Mouse (Mus musculus): ENCODE results near the gene Car11.

The Car11 gene

DNA sequence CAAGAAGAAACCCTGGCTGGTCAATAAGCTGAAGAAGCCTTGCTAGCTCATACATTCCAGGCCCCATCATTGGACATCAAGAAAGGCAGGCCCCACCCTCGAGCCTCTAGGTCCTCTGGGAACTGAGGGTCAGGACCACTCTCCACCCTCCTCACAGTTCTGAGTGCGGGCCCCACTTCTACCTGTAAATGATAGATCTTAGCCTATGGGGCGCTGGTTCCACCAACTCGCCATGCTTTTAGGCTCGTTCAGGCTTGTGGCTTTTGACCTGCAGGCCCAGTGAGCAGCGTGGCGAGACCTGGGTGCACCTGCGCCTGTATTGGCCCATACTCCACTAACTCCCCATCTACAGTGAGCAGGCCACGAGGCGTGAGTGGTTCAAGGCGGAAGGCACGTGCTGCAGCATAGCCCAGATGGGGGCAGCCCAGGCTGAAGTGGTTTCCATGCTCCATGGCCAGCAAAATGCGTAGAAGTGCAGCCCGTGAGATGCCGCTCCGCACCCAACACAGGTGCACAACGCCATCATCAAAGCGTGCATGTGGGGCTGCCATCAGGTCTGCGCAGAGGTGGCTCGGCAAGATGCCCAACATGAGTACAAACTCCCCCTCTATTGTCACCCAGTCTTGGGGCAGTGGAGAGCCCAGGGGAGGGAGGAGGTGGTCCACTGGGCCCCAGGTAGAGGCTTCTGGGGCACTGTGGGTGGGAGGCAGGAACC lies 11.0 kb downstream of the Car11 start:
- no peak for DNase-seq (ENCODE audit: low read depth, low spot score)

DNA sequence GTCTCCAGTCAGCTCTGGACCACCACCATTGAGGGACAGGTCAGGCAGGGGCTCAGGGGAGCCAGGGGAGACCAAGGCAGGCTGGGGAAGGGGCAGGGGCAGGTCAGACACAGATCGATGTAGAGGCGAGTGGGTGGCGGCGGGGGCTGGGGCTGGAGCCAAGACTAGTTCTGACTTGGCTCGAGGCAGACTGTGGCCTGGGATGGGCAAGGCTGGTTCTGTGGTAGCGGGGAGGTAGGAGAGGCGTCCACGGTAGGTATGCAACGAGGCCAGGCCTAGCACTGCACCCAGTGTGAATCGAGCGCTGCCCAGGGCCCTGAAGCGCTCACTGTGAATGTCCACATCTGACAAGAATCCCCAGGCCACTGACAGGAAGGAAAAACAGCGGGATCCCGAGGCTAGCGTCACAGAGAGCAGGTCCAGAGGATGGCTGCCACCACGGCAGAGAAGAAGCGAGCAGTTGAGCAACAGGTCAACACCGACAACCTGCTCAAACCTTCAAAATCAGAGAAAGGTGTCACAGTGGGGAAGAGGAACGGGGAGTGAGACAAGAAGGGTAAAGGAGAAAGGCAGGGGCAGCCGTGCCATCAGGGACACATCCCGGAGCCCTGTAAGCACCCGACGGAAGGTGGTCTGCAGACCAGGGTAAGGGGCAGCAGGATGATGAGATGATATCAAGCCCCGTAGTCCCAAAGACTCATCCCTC lies 11.8 kb downstream of the Car11 start:
- DNase-seq (ENCODE audit: low read depth, low spot score): no peak

DNA sequence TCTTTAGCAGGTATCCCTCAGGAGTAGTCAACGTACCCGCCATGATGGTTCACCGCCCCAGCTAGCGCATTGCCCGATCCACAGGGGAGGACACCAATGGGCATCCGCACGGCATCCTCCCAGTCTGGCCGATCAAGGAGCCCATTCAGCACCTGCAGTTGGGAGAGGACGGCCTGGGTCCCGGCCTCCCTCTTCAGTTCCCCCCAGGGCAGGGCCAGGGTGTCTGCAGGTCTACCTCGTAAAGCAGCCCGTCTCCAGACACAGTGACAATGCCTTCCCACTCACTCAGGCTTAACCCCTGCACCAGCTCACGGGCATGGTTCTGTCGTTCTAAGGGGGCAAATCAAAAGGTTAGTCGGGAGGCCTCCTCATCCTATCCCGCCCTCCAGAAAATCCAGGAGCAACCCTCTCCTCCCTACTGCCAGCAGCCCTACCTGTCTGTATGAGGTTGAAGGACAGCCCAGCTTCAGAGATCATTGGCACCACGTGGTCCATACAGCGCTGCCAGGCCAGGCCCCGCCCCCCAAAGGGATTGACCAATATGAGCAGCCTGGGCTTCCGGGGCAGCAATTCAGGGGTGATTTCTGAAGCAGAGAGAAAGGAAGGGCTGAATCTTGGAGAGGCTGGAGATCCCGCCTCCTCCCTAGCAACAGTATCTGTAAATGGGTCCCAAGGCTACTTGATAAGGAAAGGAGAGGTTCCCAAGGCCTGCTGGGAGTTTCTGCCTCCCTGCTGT lies 12.5 kb downstream of the Car11 start:
- no peak for DNase-seq (ENCODE audit: low read depth, low spot score)

DNA sequence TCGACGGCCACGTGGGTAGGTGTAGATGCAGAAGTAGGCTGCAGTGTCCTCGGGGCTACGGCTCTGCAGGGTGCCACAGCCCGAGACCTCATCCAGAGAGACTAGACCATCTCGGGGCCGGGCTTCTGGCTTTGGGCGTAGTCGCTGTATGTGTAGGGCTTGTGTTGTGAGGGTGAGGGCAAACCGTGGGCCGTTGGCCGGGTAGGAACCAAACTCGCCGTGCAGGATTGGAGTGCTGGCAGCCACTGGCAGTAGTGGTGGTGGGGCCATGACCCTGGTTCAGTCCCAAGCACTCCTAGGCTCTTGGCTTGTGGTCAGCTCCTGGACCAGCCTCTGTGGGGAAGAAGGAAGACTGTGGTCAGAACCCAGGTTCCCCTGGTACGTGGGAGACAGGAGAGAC lies 13.8 kb downstream of the Car11 start:
- DNase-seq (ENCODE audit: low read depth, low spot score): no peak

DNA sequence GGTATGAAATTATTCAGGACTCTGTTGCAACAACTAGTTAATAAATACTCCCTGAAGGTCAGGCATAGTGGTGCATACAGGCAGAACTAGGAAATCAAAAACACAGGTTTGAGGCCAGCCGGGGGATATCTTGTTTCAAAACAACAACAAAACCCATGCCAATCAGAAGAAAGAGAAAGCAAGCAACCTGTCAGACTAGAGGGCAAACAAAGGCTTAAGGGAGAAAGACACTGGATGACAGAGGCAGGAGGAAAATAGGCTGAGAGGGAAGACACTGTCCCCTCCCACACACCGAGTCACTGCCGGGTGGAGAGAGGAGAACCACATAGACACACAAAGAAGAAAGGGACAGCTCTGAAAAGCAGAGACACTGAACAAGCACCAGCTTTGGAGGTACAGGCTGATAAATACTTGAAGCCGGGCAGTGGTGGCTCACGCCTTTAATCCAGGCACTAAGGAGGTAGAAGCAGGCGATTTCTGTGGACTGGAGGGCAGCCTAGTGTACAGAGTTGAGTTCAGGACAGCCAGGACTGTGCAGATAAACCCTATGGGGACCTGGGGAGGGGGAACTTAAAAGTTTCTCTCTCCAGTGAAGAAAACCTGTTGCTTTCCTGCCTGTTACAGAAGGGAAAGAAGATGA lies 14.4 kb downstream of the Car11 start:
- no peak for DNase-seq (ENCODE audit: low read depth, low spot score)

DNA sequence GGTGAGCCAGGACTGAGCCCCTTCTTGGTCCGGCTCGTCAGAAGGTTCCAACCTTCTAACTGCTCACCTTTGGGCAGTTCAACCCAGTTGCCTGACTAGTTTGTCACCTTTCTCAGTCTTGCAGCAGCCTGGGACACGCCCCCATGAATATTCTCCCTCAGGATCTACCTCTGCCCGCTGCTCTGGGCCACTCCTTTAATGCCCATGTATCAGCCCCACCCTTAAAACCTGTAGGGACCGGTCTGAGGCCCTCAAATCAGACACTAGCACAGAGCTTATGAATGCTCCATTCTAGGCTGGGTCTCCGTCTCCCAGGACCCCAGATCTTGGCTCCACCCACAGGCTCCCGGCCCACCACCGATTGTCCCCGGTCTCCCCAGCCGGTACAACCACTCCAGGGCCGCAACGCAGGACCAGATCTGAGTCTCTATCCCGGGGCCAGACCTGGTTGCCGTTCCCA lies 15.0 kb downstream of the Car11 start:
- no peak for DNase-seq (ENCODE audit: low read depth, low spot score)

DNA sequence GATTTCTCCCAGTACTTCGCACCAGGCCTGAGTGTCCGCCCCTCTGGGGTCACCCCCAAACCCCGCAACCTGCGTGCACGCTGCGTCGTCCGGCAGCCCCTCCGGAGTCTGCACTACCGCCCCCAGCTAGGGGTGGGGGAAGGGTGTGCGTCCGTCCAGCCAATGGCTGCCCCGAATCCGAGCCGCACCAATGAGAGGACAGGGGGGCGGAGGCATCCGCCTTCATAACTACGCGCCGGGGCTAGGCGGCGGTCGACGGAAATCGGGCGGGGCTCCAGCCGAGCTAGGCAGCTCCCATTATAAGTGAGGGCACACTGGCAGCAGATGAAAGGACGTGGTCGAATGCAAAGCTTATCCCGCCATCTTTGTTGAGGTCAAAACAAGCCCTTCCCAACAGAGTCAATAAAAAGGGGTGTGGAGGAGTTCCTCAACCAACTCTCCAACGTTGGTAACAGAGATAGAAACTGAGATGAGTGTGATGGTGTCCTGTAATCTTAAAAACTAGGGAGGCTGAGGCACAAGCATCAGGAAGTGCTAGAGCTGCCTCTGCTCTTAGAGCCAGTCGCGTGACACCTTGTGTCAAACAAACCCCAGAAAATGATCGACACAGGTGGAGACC lies 15.6 kb downstream of the Car11 start, which contains the start of gene Rpl18:
Gene Rpl18, plus strand, starts transcription at position 368 of the 619 bp plus-strand sequence.
- peak; percentile 92 for DNase-seq (ENCODE audit: low read depth, low spot score)

DNA sequence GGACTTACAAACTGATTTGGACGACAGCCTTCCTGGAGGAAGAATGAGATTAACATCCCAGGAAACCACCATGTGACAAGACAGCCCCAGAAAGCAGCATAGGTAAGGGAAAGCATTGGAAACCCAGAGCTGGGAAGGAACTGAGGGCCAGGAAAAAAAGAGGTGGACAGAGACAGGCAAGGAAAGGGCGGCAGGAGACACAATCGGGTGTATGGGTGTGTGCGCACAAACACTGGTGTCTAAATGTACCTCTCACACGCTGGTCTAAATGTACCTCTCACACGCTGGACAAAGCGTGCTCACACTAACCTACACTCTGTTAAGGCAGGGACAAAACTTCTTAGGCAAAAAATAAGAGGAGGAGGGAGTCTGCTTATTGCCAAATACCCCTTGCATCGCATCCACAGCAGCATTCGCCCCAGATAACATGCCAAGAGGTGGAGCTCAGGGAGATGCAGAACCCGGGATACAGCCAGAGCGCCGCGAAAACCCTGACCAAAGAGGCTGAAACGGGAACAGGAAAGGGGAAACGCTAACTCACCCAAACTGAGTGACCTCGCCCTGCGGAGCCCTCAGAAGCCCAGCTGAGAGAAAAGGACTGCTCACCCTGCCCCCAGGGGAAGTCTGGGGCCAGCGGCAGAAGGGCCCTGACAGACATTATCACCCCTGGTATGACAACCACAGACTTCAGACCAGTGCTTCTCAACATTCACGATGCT lies 16.3 kb downstream of the Car11 start:
- DNase-seq (ENCODE audit: low read depth, low spot score): no peak

DNA sequence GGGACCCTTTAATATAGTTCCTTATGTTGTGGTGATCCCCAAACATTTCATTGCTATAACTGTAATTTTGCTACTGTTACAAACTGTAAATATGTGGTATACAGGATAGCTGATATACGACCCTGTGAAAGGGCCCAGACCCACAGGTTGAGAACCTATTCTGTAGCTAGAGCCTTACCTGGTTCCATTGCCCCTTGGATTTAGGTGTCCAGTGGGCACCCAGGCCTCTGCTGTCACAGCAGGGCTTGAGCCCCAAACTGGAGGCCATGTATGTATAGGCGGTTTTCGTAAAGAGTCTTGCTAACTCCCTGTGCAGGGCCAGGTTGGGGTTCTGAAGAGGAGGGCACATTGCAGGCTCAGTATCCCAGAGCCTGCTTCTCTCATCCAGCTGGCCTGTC lies 16.8 kb downstream of the Car11 start:
- DNase-seq (ENCODE audit: low read depth, low spot score): no peak

DNA sequence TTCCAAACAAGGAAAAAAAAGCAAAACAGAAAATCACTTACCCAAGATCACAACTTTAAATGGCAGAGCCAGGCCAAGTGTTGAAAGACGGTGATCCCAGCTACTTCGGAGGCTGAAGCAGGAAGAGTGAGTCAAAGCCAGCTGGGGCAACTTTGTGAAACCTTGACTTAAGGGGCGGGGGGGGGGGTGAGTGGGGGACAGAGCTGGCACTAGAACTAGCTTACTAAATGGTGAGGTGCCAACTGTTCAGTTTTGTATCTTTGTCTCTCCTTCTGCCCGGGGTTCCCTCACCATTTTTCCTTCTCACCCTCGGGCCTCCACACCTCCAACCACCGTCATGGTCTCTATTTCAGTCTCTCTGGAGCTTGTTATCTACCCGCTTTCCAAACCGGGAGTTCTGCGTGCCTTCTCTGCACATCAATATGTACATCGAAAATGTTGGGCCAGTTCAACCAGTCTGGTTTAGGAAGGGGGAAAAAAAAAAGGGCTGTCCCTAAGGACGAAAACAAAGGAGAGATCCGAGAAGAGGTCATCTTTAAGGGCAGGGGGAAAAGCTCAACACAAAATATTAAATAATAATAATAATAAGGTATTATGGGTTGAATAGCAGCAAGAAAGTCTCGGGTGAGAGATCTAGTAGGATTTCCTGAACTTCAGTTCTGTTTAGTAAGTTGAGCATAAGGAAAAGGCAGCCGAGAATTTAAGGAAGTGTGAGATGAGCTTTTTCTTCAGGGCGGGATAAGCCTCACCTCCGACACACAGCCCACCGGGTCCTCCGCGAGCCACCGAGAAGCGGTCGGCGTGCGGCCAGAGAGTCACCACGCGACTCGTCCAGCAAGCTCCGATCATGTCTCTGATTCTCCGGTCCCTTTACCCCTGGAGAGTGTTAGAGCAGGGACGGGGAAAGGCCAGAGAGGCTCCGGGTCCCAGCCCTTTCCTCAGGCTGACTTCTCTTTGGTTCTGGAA lies 17.6 kb downstream of the Car11 start:
- no peak for DNase-seq (ENCODE audit: low read depth, low spot score)

DNA sequence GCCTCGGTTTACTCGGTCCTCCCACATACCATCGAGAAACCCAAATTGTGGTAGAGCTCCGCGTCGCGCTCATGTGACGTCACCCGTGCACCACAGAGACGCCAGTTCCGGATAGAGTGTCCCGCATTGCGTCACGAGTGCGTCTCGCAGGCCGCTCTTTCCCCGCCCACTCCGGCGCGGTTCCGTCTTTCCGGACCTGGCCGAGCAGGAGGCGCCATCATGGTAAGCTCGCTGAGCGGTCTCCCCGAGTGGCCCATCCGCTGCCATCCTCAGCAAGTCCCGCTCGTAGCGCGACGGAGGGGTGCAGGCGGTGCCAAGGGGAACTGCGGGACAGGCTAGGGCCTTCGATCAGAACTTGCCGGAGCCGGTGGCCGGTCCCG lies 18.3 kb downstream of the Car11 start, which contains the start of gene Sphk2:
Gene Sphk2, minus strand, starts transcription at position 85 of the 380 bp plus-strand sequence.
- DNase-seq (ENCODE audit: low read depth, low spot score): peak; percentile 95

DNA sequence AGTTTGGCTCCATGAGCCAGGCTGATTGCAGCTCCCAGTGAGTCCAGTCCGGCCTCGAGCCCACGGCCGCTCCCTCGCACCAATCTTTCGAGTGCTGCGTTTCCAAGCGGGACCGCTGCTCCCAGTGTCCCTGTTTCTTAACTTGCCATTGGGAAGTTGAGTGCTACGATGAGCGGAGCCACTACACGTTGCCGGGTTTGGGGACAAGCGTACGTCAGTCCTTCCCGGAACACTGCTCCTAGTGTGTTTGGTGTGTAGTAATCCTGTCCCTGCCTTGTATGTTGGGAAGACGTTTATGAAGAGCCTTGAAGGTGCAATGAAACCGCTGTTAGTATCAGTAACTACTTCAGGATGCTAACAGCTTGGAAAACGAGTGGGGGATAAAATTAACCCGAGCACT lies 18.7 kb downstream of the Car11 start:
- no peak for DNase-seq (ENCODE audit: low read depth, low spot score)

DNA sequence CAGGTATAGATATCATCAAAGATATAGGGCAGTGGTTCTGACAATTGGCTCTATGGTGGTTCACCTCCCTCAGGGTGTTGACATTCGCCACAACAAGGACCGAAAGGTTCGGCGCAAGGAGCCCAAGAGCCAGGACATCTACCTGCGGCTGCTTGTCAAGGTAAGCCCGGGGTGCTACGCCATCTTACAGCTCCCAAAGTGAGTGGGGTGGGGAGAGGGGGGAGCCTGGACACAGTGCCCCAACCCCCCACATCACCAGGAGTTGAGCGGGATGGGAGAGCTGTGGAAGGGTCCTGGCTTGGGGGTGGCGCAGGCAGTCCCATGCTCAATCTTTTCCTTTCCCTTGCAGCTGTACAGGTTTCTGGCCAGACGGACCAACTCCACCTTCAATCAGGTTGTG lies 19.5 kb downstream of the Car11 start:
- DNase-seq (ENCODE audit: low read depth, low spot score): no peak

DNA sequence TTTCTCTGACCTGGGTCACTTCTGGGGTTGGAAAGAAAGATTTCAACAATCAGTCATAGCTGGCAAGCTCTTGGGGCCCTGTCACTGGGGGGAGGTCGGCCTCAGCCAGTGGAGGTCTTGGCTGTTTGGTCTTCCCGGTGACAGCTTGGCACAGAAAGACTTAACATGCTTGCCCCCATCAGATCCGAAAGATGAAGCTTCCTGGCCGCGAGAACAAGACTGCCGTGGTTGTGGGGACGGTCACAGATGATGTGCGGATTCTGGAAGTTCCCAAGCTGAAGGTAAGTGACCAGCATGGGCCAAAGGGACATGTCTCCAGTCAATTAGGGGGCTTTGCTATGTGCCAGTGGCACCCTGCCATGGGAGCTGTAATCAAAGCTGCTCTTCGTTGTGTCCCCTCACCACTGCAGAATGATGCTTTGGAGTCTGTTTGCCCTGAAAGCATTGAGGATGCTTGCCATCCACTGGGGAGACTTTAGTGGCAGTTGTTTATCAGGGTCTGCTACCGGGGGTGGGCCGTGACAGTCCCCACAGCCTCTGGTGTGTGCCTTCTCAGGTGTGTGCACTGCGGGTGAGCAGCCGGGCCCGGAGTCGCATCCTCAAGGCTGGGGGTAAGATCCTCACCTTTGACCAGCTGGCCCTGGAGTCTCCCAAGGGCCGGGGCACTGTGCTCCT lies 20.2 kb downstream of the Car11 start:
- DNase-seq (ENCODE audit: low read depth, low spot score): no peak

DNA sequence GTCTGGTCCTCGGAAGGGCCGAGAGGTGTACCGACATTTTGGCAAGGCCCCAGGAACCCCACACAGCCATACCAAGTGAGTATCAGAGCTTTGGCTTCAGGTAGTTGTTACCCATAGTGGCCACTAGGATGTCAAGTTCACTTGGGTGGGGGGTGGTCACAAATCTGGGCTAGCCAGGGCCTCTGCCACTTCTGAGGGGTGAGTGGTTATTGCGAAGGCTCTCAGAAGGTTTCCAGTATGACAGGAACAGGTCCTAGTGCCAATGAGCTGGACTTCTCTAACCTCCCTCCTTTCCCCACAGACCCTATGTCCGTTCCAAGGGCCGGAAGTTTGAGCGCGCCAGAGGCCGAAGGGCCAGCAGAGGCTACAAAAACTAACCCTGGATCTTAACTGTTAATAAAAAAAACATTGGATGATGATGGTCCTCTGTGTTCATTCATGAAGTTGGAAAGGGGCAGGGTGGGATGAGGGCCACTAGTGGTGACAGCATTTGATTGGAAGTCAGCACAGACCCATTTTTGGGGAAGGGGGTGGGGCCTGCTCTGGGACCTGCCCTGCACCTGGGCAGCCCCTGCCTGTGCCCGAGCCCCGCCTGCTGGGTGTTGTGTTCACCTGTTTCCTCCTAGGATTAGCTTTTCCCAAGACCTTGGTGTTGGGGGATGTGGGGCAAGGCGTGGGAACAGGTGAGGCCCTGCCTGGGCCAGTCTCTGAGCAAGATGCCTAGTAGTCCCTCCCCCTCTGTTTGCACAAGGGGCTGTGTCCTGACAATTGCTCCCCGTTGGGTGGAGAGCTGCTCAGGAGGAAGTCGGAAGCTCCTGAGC lies 21.0 kb downstream of the Car11 start, which contains the start of gene Fam83e:
Gene Fam83e, plus strand, starts transcription at position 800 of the 821 bp plus-strand sequence.
- no peak for DNase-seq (ENCODE audit: low read depth, low spot score)

DNA sequence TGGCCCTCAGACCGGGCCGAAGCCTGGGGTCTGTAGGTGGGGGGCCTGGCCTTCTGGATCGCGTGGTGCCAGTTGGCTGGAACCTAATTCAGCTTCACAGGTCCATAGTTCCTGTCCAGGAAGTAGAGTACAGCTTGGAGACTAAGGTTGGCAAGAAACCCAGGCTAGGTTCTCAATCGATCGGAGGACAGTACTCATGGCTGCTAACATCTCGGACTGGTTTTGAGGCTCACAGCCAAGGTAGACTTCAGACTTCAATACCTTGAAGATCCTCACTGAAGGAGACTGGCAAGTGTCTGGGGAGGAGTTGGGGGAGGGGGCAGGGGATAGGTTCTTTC lies 21.6 kb downstream of the Car11 start:
- DNase-seq (ENCODE audit: low read depth, low spot score): no peak

DNA sequence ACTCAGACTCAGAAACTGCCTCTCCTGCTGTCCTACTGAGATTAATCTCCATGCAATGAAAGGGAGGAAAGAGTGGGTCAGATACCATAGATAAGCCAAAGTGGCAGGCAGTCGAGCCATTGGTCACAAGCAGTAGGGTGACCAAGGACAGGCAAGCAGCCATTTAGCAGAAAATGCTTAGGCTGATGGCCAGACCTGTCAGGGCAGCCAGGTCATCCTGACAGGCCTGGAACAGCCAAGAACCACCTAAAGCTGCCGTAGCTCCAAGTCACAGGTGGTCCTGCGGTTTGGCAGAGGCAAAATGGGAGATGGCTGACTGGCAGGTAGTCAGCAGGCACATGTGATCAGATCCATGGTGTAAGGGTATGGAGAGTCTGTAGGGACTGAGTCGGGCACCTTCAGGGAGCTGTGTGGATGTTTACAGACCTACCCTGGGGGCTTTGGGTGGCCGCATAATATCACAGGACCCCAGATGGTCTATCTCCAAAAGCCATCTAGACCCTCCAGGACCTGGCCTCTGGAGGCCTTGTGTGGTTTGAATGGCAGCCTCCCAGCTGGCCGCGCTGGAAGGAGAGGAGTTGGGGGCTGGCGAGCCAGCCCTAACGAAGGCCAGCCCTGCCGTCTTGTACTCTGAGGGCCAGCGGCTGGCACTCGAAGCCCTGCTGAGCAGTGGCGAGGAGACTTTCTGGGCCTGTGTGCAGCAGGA lies 22.2 kb downstream of the Car11 start:
- no peak for DNase-seq (ENCODE audit: low read depth, low spot score)

DNA sequence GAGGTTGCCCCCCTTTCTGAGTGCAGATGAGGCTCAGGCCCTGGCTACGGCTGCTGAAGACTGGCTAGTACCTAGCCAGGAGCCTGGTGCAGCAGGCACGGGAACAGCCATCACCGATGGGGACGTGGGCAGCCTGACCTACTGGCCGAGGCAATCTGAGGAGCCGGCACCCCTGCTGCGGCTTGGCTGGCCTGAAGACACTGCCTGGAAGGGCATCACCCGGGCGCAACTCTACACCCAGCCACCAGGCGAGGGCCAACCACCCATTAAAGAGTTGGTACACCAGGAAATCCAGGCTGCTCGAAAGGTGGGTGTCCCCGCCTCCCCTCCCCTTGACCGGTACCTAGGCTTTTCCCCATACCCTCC lies 22.7 kb downstream of the Car11 start:
- DNase-seq (ENCODE audit: low read depth, low spot score): no peak
